Mouse (Mus musculus): ENCODE data around the gene Ess2. TPM values are rescaled to one million over a fixed set of nuclear protein-coding genes. Genes with fewer than 3 reads are reported as not detected.

The Ess2 gene
- total and polyA plus RNA-seq, 2 experiments from 2014 or later, result 46.2 to 50.4 TPM

DNA sequence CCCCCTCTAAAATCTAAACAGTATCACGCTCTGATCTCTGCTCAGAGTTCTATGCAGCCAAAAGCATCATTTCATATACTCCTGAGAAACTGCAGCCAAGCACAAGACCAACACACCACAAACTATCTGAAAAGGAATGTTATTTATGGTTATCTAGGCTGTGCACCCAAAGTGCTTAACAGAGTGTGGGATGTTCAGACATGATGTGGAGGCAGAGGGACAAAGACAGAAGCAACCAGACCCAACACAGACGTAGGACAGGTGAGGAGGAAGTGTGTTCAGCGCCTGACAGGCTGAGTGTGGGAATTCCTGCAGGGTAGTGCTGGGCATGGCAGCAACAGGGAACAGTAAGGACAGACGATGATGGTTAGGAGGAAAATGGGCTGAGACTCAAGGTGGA, 31.6 kb downstream of the Ess2 start:
- H3K27me3 ChIP-seq (ENCODE audit: insufficient read depth, low read length), result no peaks in the 10 kb centered on the region
- DNase-seq (no peak), ATAC-seq (no peak)
- no peak overlapping the region for H3K27ac ChIP-seq (ENCODE audit: low read depth, low read length)
- H3K9me3 ChIP-seq (ENCODE audit: low read length), result no peaks in the 10 kb centered on the region
- 93% methylated on average over 4 of the region's 4 CpGs for WGBS
- no peaks in the 10 kb centered on the region for H3K4me1 ChIP-seq (ENCODE audit: insufficient read depth)
- TF ChIP-seq CTCF (IDR thresholded peaks at IDR 0.05; ENCODE audit: low read depth), result no peak
- no peak overlapping the region for H3K4me2 ChIP-seq (ENCODE audit: low read depth)
- no peak overlapping the region for H3K9ac ChIP-seq
- H3K36me3 ChIP-seq (ENCODE audit: insufficient read depth), result no peaks in the 10 kb centered on the region; the same call in 1 of the 2 replicates
- no peak overlapping the region for H3K4me3 ChIP-seq (ENCODE audit: low read depth, low read length)

- H3K4me2 ChIP-seq (ENCODE audit: low read depth), result no peak overlapping the region
- H3K27me3 ChIP-seq (ENCODE audit: insufficient read depth, low read length), result no peaks in the 10 kb centered on the region
These were observed 35.1 kb downstream of the Ess2 start for GRCm38 (mm10) chr16:17876096-17876495.

DNA sequence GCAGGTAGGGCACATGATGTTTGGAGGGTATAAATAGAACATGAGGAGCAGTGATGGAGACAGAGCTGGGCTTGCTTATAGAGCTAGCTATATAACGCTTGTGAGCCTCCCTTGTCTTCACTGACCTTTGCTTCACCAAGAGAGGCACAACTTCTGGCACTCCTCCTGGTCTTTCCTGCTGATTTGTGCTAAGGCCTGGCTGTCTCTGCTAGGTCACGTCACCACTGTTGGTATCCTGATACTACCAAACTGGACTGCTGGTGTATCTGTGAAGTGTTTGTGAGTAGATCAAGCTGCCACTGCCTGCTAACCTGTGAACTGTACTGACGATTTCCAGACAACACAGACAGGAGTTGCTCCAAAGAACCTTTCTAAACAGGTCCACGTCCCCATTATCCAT, 36.0 kb downstream of the Ess2 start:
- 92% methylated on average over 4 of the region's 4 CpGs for WGBS
- TF ChIP-seq CTCF (IDR thresholded peaks at IDR 0.05; ENCODE audit: low read depth), result no peak
- Histone ChIP-seq H3K4me2 (ENCODE audit: low read depth) (no peak overlapping the region), H3K27me3 (ENCODE audit: insufficient read depth, low read length) (no peaks in the 10 kb centered on the region), H3K9me3 (ENCODE audit: low read length) (no peaks in the 10 kb centered on the region), H3K27ac (ENCODE audit: low read depth, low read length) (no peak overlapping the region), H3K9ac (no peak overlapping the region), H3K4me3 (ENCODE audit: low read depth, low read length) (no peak overlapping the region), H3K36me3 (ENCODE audit: insufficient read depth) (peaks cover 26% of the 10 kb centered on the region), H3K4me1 (ENCODE audit: insufficient read depth) (no peaks in the 10 kb centered on the region)
- ATAC-seq (no peak), DNase-seq (no peak)

More at GRCm38 (mm10) chr16:17876096-17876495, 35.1 kb downstream of the Ess2 start:
- ATAC-seq (no peak), DNase-seq (no peak)
- no peak overlapping the region for H3K9ac ChIP-seq
- no peaks in the 10 kb centered on the region for H3K4me1 ChIP-seq (ENCODE audit: insufficient read depth)
- no peaks in the 10 kb centered on the region for H3K9me3 ChIP-seq (ENCODE audit: low read length)
- TF ChIP-seq CTCF (IDR thresholded peaks at IDR 0.05; ENCODE audit: low read depth), result no peak
- no peak overlapping the region for H3K27ac ChIP-seq (ENCODE audit: low read depth, low read length)
- H3K36me3 ChIP-seq (ENCODE audit: insufficient read depth), result peaks cover 17% of the 10 kb centered on the region
- H3K4me3 ChIP-seq (ENCODE audit: low read depth, low read length), result no peak overlapping the region
- WGBS, result 92% methylated on average over 1 of the region's 1 CpGs

GRCm38 (mm10) chr16:17872995-17873394, 38.2 kb downstream of the Ess2 start:
- Histone ChIP-seq H3K4me2 (ENCODE audit: low read depth) (no peak overlapping the region), H3K27ac (ENCODE audit: low read depth, low read length) (no peak overlapping the region), H3K9ac (no peak overlapping the region), H3K4me1 (ENCODE audit: insufficient read depth) (no peaks in the 10 kb centered on the region), H3K36me3 (ENCODE audit: insufficient read depth) (peaks cover 30% of the 10 kb centered on the region), H3K4me3 (ENCODE audit: low read depth, low read length) (no peak overlapping the region), H3K27me3 (ENCODE audit: insufficient read depth, low read length) (no peaks in the 10 kb centered on the region), H3K9me3 (ENCODE audit: low read length) (no peaks in the 10 kb centered on the region)
- no peak for ATAC-seq
- 75% methylated on average over 4 of the region's 4 CpGs for WGBS
- no peak for TF ChIP-seq CTCF (IDR thresholded peaks at IDR 0.05; ENCODE audit: low read depth)
- no peak for DNase-seq

GRCm38 (mm10) chr16:17871248-17871647, 39.9 kb downstream of the Ess2 start:
- H3K4me1 ChIP-seq (ENCODE audit: insufficient read depth), result no peaks in the 10 kb centered on the region
- H3K9me3 ChIP-seq (ENCODE audit: low read length), result no peaks in the 10 kb centered on the region
- no peak overlapping the region for H3K27ac ChIP-seq (ENCODE audit: low read depth, low read length)
- no peak for DNase-seq
- WGBS, result 86% methylated on average over 5 of the region's 5 CpGs
- no peak overlapping the region for H3K9ac ChIP-seq
- no peak for ATAC-seq
- no peak overlapping the region for H3K4me2 ChIP-seq (ENCODE audit: low read depth)
- no peak for TF ChIP-seq CTCF (IDR thresholded peaks at IDR 0.05; ENCODE audit: low read depth)
- H3K36me3 ChIP-seq (ENCODE audit: insufficient read depth), result peaks cover 30% of the 10 kb centered on the region
- no peaks in the 10 kb centered on the region for H3K27me3 ChIP-seq (ENCODE audit: insufficient read depth, low read length)
- no peak overlapping the region for H3K4me3 ChIP-seq (ENCODE audit: low read depth, low read length)

DNA sequence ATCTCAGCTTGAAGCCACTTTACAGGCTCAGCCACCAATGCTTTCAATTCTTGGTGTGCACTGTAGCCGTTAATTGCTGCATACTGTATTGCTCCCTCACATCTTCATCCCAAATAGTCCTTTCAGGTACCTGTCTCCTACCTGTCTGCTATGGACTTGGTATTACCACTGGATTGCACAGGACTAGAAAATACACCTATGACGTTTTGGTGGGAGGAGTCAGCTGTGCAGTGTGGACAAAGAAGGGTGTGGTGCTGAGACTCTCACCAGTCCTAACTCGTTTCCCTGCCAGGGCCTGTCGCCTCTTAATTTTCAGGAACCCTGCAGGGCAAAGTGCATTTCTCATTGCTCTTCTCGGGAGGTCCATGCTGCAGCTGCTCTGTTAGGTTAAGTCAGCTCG, 45.4 kb downstream of the Ess2 start:
- H3K4me2 ChIP-seq (ENCODE audit: low read depth), result no peak overlapping the region
- H3K36me3 ChIP-seq (ENCODE audit: insufficient read depth), result peaks cover 10% of the 10 kb centered on the region
- H3K27ac ChIP-seq (ENCODE audit: low read depth, low read length), result no peak overlapping the region
- no peak overlapping the region for H3K4me3 ChIP-seq (ENCODE audit: low read depth, low read length)
- WGBS, result 67% methylated on average over 6 of the region's 6 CpGs
- H3K27me3 ChIP-seq (ENCODE audit: insufficient read depth, low read length), result no peaks in the 10 kb centered on the region
- ATAC-seq (no peak), DNase-seq (no peak)
- no peak for TF ChIP-seq CTCF (IDR thresholded peaks at IDR 0.05; ENCODE audit: low read depth)
- H3K9me3 ChIP-seq (ENCODE audit: low read length), result no peaks in the 10 kb centered on the region
- H3K9ac ChIP-seq, result no peak overlapping the region
- no peaks in the 10 kb centered on the region for H3K4me1 ChIP-seq (ENCODE audit: insufficient read depth)

DNA sequence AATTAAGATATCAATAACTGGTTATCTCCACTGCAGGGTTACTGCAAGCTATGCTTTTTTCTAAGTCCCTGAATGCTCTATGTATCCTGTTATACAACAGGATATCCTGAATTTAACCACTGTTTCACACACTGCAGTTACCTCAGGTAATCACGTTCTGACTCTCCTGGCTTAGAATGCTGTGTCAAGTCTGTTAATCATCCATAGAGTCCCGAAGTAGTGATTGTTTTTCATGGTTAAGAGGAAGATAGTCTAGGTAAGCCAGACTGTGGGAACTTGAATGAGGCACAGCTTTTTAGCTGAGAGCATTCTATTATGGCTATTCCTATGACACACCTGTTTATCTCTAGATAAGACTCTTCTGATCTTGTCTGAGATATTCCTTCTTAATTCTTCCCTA, 45.9 kb downstream of the Ess2 start:
- no peak for TF ChIP-seq CTCF (IDR thresholded peaks at IDR 0.05; ENCODE audit: low read depth)
- Histone ChIP-seq H3K4me2 (ENCODE audit: low read depth) (no peak overlapping the region), H3K36me3 (ENCODE audit: insufficient read depth) (peaks cover 5% of the 10 kb centered on the region), H3K9ac (no peak overlapping the region), H3K4me1 (ENCODE audit: insufficient read depth) (no peaks in the 10 kb centered on the region), H3K9me3 (ENCODE audit: low read length) (no peaks in the 10 kb centered on the region), H3K4me3 (ENCODE audit: low read depth, low read length) (no peak overlapping the region), H3K27ac (ENCODE audit: low read depth, low read length) (no peak overlapping the region), H3K27me3 (ENCODE audit: insufficient read depth, low read length) (no peaks in the 10 kb centered on the region)
- WGBS, result 92% methylated on average over 2 of the region's 2 CpGs
- DNase-seq (no peak), ATAC-seq (no peak)

GRCm38 (mm10) chr16:17858592-17858991, 52.6 kb downstream of the Ess2 start:
- Histone ChIP-seq H3K9me3 (ENCODE audit: low read length) (no peaks in the 10 kb centered on the region), H3K4me3 (ENCODE audit: low read depth, low read length) (no peak overlapping the region), H3K4me2 (ENCODE audit: low read depth) (no peak overlapping the region), H3K27me3 (ENCODE audit: insufficient read depth, low read length) (no peaks in the 10 kb centered on the region), H3K9ac (no peak overlapping the region), H3K4me1 (ENCODE audit: insufficient read depth) (no peaks in the 10 kb centered on the region), H3K36me3 (ENCODE audit: insufficient read depth) (peaks cover 57% of the 10 kb centered on the region), H3K27ac (ENCODE audit: low read depth, low read length) (no peak overlapping the region)
- DNase-seq (peak; percentile 38), ATAC-seq (peak; percentile 75)
- TF ChIP-seq CTCF (IDR thresholded peaks at IDR 0.05; ENCODE audit: low read depth), result peak; percentile 70

All from forebrain, postnatal 0 days (tissue).